Mouse (Mus musculus) liver, embryonic 13.5 days (tissue): ENCODE measurements around the gene Tmem168. TPM values are rescaled to one million over a fixed set of nuclear protein-coding genes. Genes with fewer than 3 reads are reported as not detected.
A peak's percentile ranks its signal among the peaks of the same experiment; 100 is the strongest.

ENCODE experiments used
- ATAC-seq: fragments of 200-750 bp; cut with Nextera tagmentation; 2 replicates; pipeline ENCODE4 v1.8.0; 2017; ENCODE audit warnings: low read depth, mild to moderate bottlenecking, moderate number of reproducible peaks, moderate library complexity
- DNase-seq: peaks from one replicate; pipeline ENCODE4 v3.0.0; 2022
- H3K27ac ChIP-seq: fragments of 300-500 bp; sonication (generic); 2 replicates; pipeline ENCODE4 v1.5.1; 2015; ENCODE audit warnings: moderate library complexity, mild to moderate bottlenecking, inconsistent platforms
- H3K27me3 ChIP-seq: fragments of 300-500 bp; sonication (generic); 2 replicates; pipeline ENCODE4 v1.6.1; 2015; ENCODE audit warnings: mild to moderate bottlenecking, inconsistent platforms
- H3K36me3 ChIP-seq: fragments of 300-500 bp; sonication (generic); 2 replicates; pipeline ENCODE4 v1.6.1; 2015; ENCODE audit warnings: mild to moderate bottlenecking, inconsistent platforms
- H3K4me1 ChIP-seq: fragments of 300-500 bp; sonication (generic); replicated peaks from 2 replicates; pipeline ENCODE4 v1.6.1; 2015; ENCODE audit warnings: inconsistent platforms
- H3K4me2 ChIP-seq: fragments of 300-500 bp; sonication (generic); 2 replicates; pipeline ENCODE4 v1.6.1; 2015; ENCODE audit warnings: inconsistent platforms, mild to moderate bottlenecking, moderate library complexity
- H3K4me3 ChIP-seq: fragments of 300-500 bp; sonication (generic); replicated peaks from 2 replicates; pipeline ENCODE4 v1.5.1; 2015; ENCODE audit warnings: mild to moderate bottlenecking, inconsistent platforms
- H3K9ac ChIP-seq: fragments of 300-500 bp; sonication (generic); 2 replicates; pipeline ENCODE4 v1.6.1; 2015; ENCODE audit warnings: mild to moderate bottlenecking, inconsistent platforms
- H3K9me3 ChIP-seq: fragments of 300-500 bp; sonication (generic); replicated peaks from 2 replicates; pipeline ENCODE4 v1.6.1; 2016; ENCODE audit warnings: inconsistent platforms
- WGBS: fragments of 180-500 bp; shearing (Covaris S2); methylation state at CpG from one replicate; pipeline ENCODE4 v1.1.7; 2015; ENCODE audit not compliant: insufficient replicate concordance; 5-methylcytosine and 5-hydroxymethylcytosine counted together
- polyA plus RNA-seq: library from polyadenylated mRNA; unstranded; fragments of >200 nt; fragmentation: Nextera tagmentation; extraction: Ambion mirVana; gene quantifications from 2 replicates; pipeline ENCODE4 v1.2.1, GENCODE M21; 2015

Gene Tmem168
- 13.6 and 17.1 TPM in 2 replicates for polyA plus RNA-seq

- Histone ChIP-seq H3K9me3 (no peaks in the 10 kb centered on the region), H3K4me1 (peaks cover 32% of the 10 kb centered on the region), H3K27me3 (no peaks in the 10 kb centered on the region), H3K4me3 (peak within 1 kb of the TSS; percentile 77), H3K4me2 (peak within 1 kb of the TSS; percentile 78), H3K27ac (peak within 1 kb of the TSS; percentile 87), H3K36me3 (peaks cover 4% of the 10 kb centered on the region; the same call in 1 of the 2 replicates), H3K9ac (peak within 1 kb of the TSS; percentile 91)
- peak; percentile 85 for DNase-seq
- peak; percentile 97 for ATAC-seq
- WGBS, result 3% methylated on average over 71 of the region's 71 CpGs
Observed at GRCm38 (mm10) chr6:13607621-13608493, at the start of gene Tmem168. Gene Tmem168, minus strand, starts transcription at chr6:13608100.

- Histone ChIP-seq H3K36me3 (no peaks in the 10 kb centered on the region), H3K27ac (no peak overlapping the region), H3K4me1 (0 out of 2 replicates have a peak, but pooled peaks cover 4% of the 10 kb centered on the region), H3K4me2 (no peak overlapping the region), H3K27me3 (no peaks in the 10 kb centered on the region), H3K9ac (no peak overlapping the region), H3K4me3 (no peak overlapping the region), H3K9me3 (no peaks in the 10 kb centered on the region)
- DNase-seq (no peak), ATAC-seq (no peak)
Observed at GRCm38 (mm10) chr6:13654081-13654480, 46.2 kb upstream of the Tmem168 start.

- H3K4me2 ChIP-seq, result no peak overlapping the region
- no peak overlapping the region for H3K27ac ChIP-seq
- no peak for DNase-seq
- 56% methylated on average over 3 of the region's 3 CpGs for WGBS
- peaks cover 3% of the 10 kb centered on the region; the same call in 1 of the 2 replicates for H3K36me3 ChIP-seq
- peak; percentile 68; the same call in 1 of the 2 replicates for ATAC-seq
- no peak overlapping the region for H3K4me3 ChIP-seq
- 0 out of 2 replicates have a peak, but pooled peaks cover 4% of the 10 kb centered on the region for H3K4me1 ChIP-seq
- H3K9ac ChIP-seq, result no peak overlapping the region
- H3K27me3 ChIP-seq, result no peaks in the 10 kb centered on the region
- no peaks in the 10 kb centered on the region for H3K9me3 ChIP-seq
Observed at GRCm38 (mm10) chr6:13652284-13652683, 44.4 kb upstream of the Tmem168 start.

DNA sequence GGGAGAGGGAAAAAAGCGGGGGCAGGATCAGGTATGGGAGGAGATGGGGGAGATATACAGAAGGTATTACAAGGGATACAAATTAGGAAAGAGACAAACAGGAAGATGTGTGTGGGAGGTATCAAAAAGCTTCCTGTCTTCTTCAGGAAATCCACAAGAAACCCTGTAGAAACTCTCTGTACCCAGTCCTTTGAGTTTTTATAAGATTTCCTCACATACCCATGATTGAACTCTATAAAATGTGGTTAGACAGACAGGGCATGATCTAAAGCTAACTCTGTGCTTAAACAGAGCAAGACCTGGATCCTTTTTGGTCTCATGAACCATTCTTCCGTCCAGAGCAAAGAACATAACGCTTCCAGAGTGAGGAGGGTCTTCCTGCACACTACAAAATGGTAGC is 43.0 kb upstream of the Tmem168 start:
- Histone ChIP-seq H3K27me3 (no peaks in the 10 kb centered on the region), H3K9ac (no peak overlapping the region), H3K4me3 (no peak overlapping the region), H3K27ac (no peak overlapping the region), H3K9me3 (no peaks in the 10 kb centered on the region), H3K4me2 (no peak overlapping the region), H3K4me1 (0 out of 2 replicates have a peak, but pooled peaks cover 4% of the 10 kb centered on the region), H3K36me3 (peaks cover 3% of the 10 kb centered on the region; the same call in 1 of the 2 replicates)
- DNase-seq (no peak), ATAC-seq (no peak)
- WGBS, result 71% methylated on average over 3 of the region's 3 CpGs

- no peak overlapping the region for H3K4me2 ChIP-seq
- H3K27ac ChIP-seq, result no peak overlapping the region
- no peak overlapping the region for H3K4me3 ChIP-seq
- H3K9me3 ChIP-seq, result no peaks in the 10 kb centered on the region
- no peak overlapping the region for H3K9ac ChIP-seq
- no peak for DNase-seq
- H3K36me3 ChIP-seq, result peaks cover 3% of the 10 kb centered on the region; the same call in 1 of the 2 replicates
- no peaks in the 10 kb centered on the region for H3K27me3 ChIP-seq
- no peak for ATAC-seq
- 0 out of 2 replicates have a peak, but pooled peaks cover 4% of the 10 kb centered on the region for H3K4me1 ChIP-seq
Observed at GRCm38 (mm10) chr6:13648305-13648704, 40.4 kb upstream of the Tmem168 start.

DNA sequence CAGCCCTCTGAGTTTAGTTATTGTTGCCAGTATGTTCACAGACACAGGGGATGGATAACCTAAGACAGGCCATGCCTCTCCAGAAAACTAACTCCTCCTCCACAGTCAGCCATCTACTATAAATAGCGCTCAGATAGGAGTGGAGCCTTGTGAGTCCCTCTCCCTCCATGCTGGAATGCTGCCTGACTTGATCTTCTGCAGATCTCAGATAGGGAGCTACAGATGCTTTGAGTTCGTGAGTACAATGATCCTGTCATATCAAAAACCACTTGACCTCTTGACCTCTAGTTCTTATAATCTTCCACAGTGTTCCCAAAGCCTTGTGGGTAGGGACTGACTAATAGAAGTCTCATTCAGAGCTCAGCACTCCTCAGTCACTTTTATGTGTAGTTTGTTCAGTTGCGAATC is 28.7 kb upstream of the Tmem168 start:
- H3K4me1 ChIP-seq, result no peaks in the 10 kb centered on the region
- ATAC-seq (peak; percentile 43; the same call in 1 of the 2 replicates), DNase-seq (no peak)
- no peaks in the 10 kb centered on the region for H3K9me3 ChIP-seq
- H3K27ac ChIP-seq, result no peak overlapping the region
- H3K4me3 ChIP-seq, result no peak overlapping the region
- H3K4me2 ChIP-seq, result no peak overlapping the region
- WGBS, result 60% methylated on average over 3 of the region's 3 CpGs
- no peaks in the 10 kb centered on the region for H3K27me3 ChIP-seq
- no peak overlapping the region for H3K9ac ChIP-seq
- peaks cover 8% of the 10 kb centered on the region; the same call in 1 of the 2 replicates for H3K36me3 ChIP-seq

DNA sequence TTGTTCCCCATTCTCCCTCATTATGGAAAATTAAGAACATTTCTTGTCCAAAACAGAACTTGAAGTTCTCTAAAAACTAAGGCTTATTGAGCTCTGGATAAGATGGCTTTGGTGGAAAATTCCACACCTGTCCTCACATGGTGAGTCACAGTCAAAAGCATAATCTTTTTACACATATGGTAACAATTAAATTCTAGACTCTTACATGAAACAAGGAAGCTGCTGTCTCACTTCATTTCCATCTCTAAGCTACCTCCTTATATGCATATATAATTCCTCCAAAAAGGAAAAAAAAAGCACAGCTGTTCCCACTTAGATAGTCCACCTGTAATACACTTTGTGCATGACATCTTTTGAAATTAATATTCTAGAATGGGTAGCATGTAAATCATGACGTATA is 24.7 kb upstream of the Tmem168 start:
- Histone ChIP-seq H3K36me3 (0 out of 2 replicates have a peak, but pooled peaks cover 7% of the 10 kb centered on the region), H3K27ac (no peak overlapping the region), H3K27me3 (no peaks in the 10 kb centered on the region), H3K9me3 (no peaks in the 10 kb centered on the region), H3K9ac (no peak overlapping the region), H3K4me1 (no peaks in the 10 kb centered on the region), H3K4me2 (no peak overlapping the region), H3K4me3 (no peak overlapping the region)
- no peak for ATAC-seq
- DNase-seq, result no peak
- 67% methylated on average over 1 of the region's 1 CpGs for WGBS

GRCm38 (mm10) chr6:13630607-13631006 is 22.7 kb upstream of the Tmem168 start:
- WGBS, result 64% methylated on average over 2 of the region's 2 CpGs
- no peak for ATAC-seq

GRCm38 (mm10) chr6:13619618-13620017 is 11.7 kb upstream of the Tmem168 start:
- H3K4me1 ChIP-seq, result peaks cover 15% of the 10 kb centered on the region
- H3K27ac ChIP-seq, result no peak overlapping the region
- H3K9ac ChIP-seq, result no peak overlapping the region
- H3K4me3 ChIP-seq, result no peak overlapping the region
- no peaks in the 10 kb centered on the region for H3K27me3 ChIP-seq
- no peaks in the 10 kb centered on the region for H3K9me3 ChIP-seq
- DNase-seq (no peak), ATAC-seq (no peak)
- no peaks in the 10 kb centered on the region for H3K36me3 ChIP-seq
- 64% methylated on average over 2 of the region's 2 CpGs for WGBS
- H3K4me2 ChIP-seq, result no peak overlapping the region

More at GRCm38 (mm10) chr6:13630607-13631006, 22.7 kb upstream of the Tmem168 start:
- no peaks in the 10 kb centered on the region for H3K27me3 ChIP-seq
- H3K4me3 ChIP-seq, result no peak overlapping the region
- no peaks in the 10 kb centered on the region for H3K9me3 ChIP-seq
- H3K9ac ChIP-seq, result no peak overlapping the region
- H3K4me2 ChIP-seq, result no peak overlapping the region
- H3K27ac ChIP-seq, result no peak overlapping the region
- DNase-seq, result no peak
- H3K4me1 ChIP-seq, result no peaks in the 10 kb centered on the region
- 0 out of 2 replicates have a peak, but pooled peaks cover 7% of the 10 kb centered on the region for H3K36me3 ChIP-seq

- H3K9ac ChIP-seq, result no peak overlapping the region
- peak; percentile 81 for ATAC-seq
Observed at GRCm38 (mm10) chr6:13617110-13617509, 9.2 kb upstream of the Tmem168 start.

DNA sequence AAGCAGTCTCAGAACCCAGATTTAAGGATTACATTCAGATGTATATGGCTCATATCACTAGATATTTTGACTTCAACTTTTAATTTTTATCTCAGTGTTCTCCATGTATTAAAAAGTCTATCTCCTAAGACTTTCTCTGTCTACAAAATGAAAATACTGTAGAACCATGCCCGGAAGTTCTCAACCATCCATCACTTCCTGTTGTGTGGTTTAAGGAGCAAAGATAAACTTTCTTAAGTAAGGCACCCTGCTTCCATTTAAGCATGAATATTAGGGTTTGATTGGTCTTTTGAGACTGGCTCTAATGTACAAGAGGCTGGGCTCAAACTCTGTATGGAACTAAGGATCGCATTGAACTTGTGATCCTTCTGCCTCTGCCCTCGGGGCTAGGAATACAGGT is 6.7 kb upstream of the Tmem168 start:
- Histone ChIP-seq H3K27me3 (no peaks in the 10 kb centered on the region), H3K9ac (no peak overlapping the region), H3K9me3 (no peaks in the 10 kb centered on the region), H3K4me3 (no peak overlapping the region), H3K4me2 (no peak overlapping the region), H3K36me3 (no peaks in the 10 kb centered on the region), H3K27ac (no peak overlapping the region), H3K4me1 (peaks cover 15% of the 10 kb centered on the region)
- no peak for ATAC-seq
- no peak for DNase-seq
- WGBS, result 48% methylated on average over 3 of the region's 3 CpGs

More at GRCm38 (mm10) chr6:13617110-13617509, 9.2 kb upstream of the Tmem168 start:
- H3K27ac ChIP-seq, result no peak overlapping the region
- peak; percentile 16 for DNase-seq
- no peaks in the 10 kb centered on the region for H3K27me3 ChIP-seq
- no peak overlapping the region for H3K4me3 ChIP-seq
- no peaks in the 10 kb centered on the region for H3K9me3 ChIP-seq
- H3K4me2 ChIP-seq, result no peak overlapping the region
- H3K36me3 ChIP-seq, result no peaks in the 10 kb centered on the region
- H3K4me1 ChIP-seq, result peaks cover 15% of the 10 kb centered on the region
- WGBS, result 15% methylated on average over 3 of the region's 3 CpGs
